Mouse (Mus musculus): ENCODE measurements around the gene Mlf1.

Gene Mlf1

GRCm38 (mm10) chr3:67373872-67374271, at the start of gene Mlf1:
Gene Mlf1 (plus strand): TSS chr3:67374097.
- peak; percentile 45 for DNase-seq (ENCODE audit: extremely low read depth, insufficient read length, low spot score)

GRCm38 (mm10) chr3:67339558-67339957, 34.3 kb upstream of the Mlf1 start:
- no peak for DNase-seq (ENCODE audit: extremely low read depth, insufficient read length, low spot score)

GRCm38 (mm10) chr3:67340921-67341320, 33.0 kb upstream of the Mlf1 start:
- no peak for DNase-seq (ENCODE audit: extremely low read depth, insufficient read length, low spot score)

- no peak for DNase-seq (ENCODE audit: extremely low read depth, insufficient read length, low spot score)
Observed at GRCm38 (mm10) chr3:67343004-67343662, 30.8 kb upstream of the Mlf1 start.

GRCm38 (mm10) chr3:67344599-67344998, 29.3 kb upstream of the Mlf1 start:
- peak; percentile 8 for DNase-seq (ENCODE audit: extremely low read depth, insufficient read length, low spot score)

GRCm38 (mm10) chr3:67346674-67347073, 27.2 kb upstream of the Mlf1 start:
- no peak for DNase-seq (ENCODE audit: extremely low read depth, insufficient read length, low spot score)

GRCm38 (mm10) chr3:67351406-67352127, 22.3 kb upstream of the Mlf1 start:
- DNase-seq (ENCODE audit: extremely low read depth, insufficient read length, low spot score): no peak

GRCm38 (mm10) chr3:67352128-67352762, 21.7 kb upstream of the Mlf1 start:
- no peak for DNase-seq (ENCODE audit: extremely low read depth, insufficient read length, low spot score)

GRCm38 (mm10) chr3:67352763-67353149, 21.1 kb upstream of the Mlf1 start:
- DNase-seq (ENCODE audit: extremely low read depth, insufficient read length, low spot score): no peak

GRCm38 (mm10) chr3:67358376-67358775, 15.5 kb upstream of the Mlf1 start:
- no peak for DNase-seq (ENCODE audit: extremely low read depth, insufficient read length, low spot score)

- DNase-seq (ENCODE audit: extremely low read depth, insufficient read length, low spot score): no peak
Observed at GRCm38 (mm10) chr3:67366087-67366892, 7.6 kb upstream of the Mlf1 start.

GRCm38 (mm10) chr3:67367481-67367880, 6.4 kb upstream of the Mlf1 start:
- DNase-seq (ENCODE audit: extremely low read depth, insufficient read length, low spot score): no peak

GRCm38 (mm10) chr3:67369407-67370079, 4.4 kb upstream of the Mlf1 start:
- DNase-seq (ENCODE audit: extremely low read depth, insufficient read length, low spot score): no peak

- DNase-seq (ENCODE audit: extremely low read depth, insufficient read length, low spot score): no peak
Observed at GRCm38 (mm10) chr3:67372194-67372593, 1.7 kb upstream of the Mlf1 start.

- DNase-seq (ENCODE audit: extremely low read depth, insufficient read length, low spot score): no peak
Observed at GRCm38 (mm10) chr3:67372781-67373180, 1.1 kb upstream of the Mlf1 start.

GRCm38 (mm10) chr3:67374360-67374778, 472 bp downstream of the Mlf1 start:
- no peak for DNase-seq (ENCODE audit: extremely low read depth, insufficient read length, low spot score)

- DNase-seq (ENCODE audit: extremely low read depth, insufficient read length, low spot score): no peak
Observed at GRCm38 (mm10) chr3:67375063-67375462, 1.2 kb downstream of the Mlf1 start, which contains the start of gene Gm17402. Gene Gm17402 (minus strand): TSS chr3:67375163.

GRCm38 (mm10) chr3:67378215-67378614, 4.3 kb downstream of the Mlf1 start:
- DNase-seq (ENCODE audit: extremely low read depth, insufficient read length, low spot score): no peak

GRCm38 (mm10) chr3:67429338-67429998, 55.6 kb downstream of the Mlf1 start:
- no peak for DNase-seq (ENCODE audit: extremely low read depth, insufficient read length, low spot score)

GRCm38 (mm10) chr3:67429999-67430380, 56.1 kb downstream of the Mlf1 start, which contains the start of gene Gfm1:
Gene Gfm1 (plus strand): TSS chr3:67430096.
- peak; percentile 83 for DNase-seq (ENCODE audit: extremely low read depth, insufficient read length, low spot score)
